Mouse (Mus musculus) ES-E14 (cell line): ENCODE measurements around the gene Nectin1. TPM values are rescaled to one million over a fixed set of nuclear protein-coding genes. Genes with fewer than 3 reads are reported as not detected.

ENCODE experiments used
- DNase-seq: peaks from one replicate; pipeline ENCODE4 v3.0.0-alpha.2; 2013; ENCODE audit warnings: low read depth, low spot score
- H3K27ac ChIP-seq: 2 replicates; pipeline ENCODE4 v1.5.1; 2012; ENCODE audit warnings: low read depth, mild to moderate bottlenecking, low read length, moderate library complexity, mixed read lengths; ENCODE audit not compliant: poor library complexity, insufficient read depth, severe bottlenecking
- H3K36me3 ChIP-seq: 2 replicates; pipeline ENCODE4 v1.6.1; 2012; ENCODE audit warnings: mild to moderate bottlenecking, low read length, moderate library complexity, mixed read lengths; ENCODE audit not compliant: control insufficient read depth, poor library complexity, insufficient read depth, severe bottlenecking
- H3K4me1 ChIP-seq, 2 experiments: fragments of 150-350 bp in 1 of 2; sonication (generic) in 1 of 2; 2 replicates each; pipeline ENCODE4 v1.6.1; 2012; ENCODE audit warnings: low read length in 2 of 2, mild to moderate bottlenecking in 1 of 2, mixed read lengths in 1 of 2; ENCODE audit not compliant: control insufficient read depth in 2 of 2, insufficient read depth in 2 of 2, poor library complexity in 1 of 2
- H3K4me3 ChIP-seq, 2 experiments: fragments of 150-350 bp in 1 of 2; sonication (generic) in 1 of 2; 2 replicates each; pipeline ENCODE4 v1.5.1; 2012; ENCODE audit warnings: low read length in 2 of 2, low read depth in 1 of 2, mild to moderate bottlenecking in 1 of 2, mixed read lengths in 1 of 2; ENCODE audit not compliant: insufficient read depth in 1 of 2, poor library complexity in 1 of 2, severe bottlenecking in 1 of 2
- H3K9ac ChIP-seq: 2 replicates; pipeline ENCODE4 v1.6.1; 2012; ENCODE audit warnings: low read depth, mild to moderate bottlenecking, low read length, mixed read lengths; ENCODE audit not compliant: poor library complexity, insufficient read depth, severe bottlenecking
- H3K9me3 ChIP-seq: fragments of 150-350 bp; sonication (generic); 2 replicates; pipeline ENCODE4 v1.6.1; 2012; ENCODE audit warnings: low read depth, mild to moderate bottlenecking, low read length; ENCODE audit not compliant: control insufficient read depth, insufficient read depth
- CHD2 ChIP-seq: IDR thresholded peaks from 2 replicates; pipeline ENCODE4 v1.6.1; 2014; ENCODE audit warnings: mild to moderate bottlenecking, low read depth, low read length, inconsistent platforms
- HCFC1 ChIP-seq: IDR thresholded peaks from 2 replicates; pipeline ENCODE4 v1.6.1; 2012; ENCODE audit warnings: low read length, inconsistent platforms, borderline replicate concordance; ENCODE audit not compliant: insufficient read depth
- MAFK ChIP-seq: IDR thresholded peaks from 2 replicates; pipeline ENCODE4 v1.6.1; 2014; ENCODE audit warnings: mild to moderate bottlenecking, low read depth, low read length, inconsistent platforms; ENCODE audit not compliant: insufficient read depth
- ZC3H11A ChIP-seq: IDR thresholded peaks from 2 replicates; pipeline ENCODE4 v1.6.1; 2012; ENCODE audit warnings: low read depth, mild to moderate bottlenecking, inconsistent platforms, low read length, borderline replicate concordance
- ZNF384 ChIP-seq: IDR thresholded peaks from 2 replicates; pipeline ENCODE4 v1.6.1; 2012; ENCODE audit warnings: low read depth, low read length, inconsistent platforms
- in situ Hi-C, 2 experiments: fragments of 600-800 bp; cut with MboI; formaldehyde crosslinking; loops; one replicate each; pipeline ENCODE4 v1.15.1; 2025; ENCODE audit warnings: low sequenced_read_pairs in 2 of 2, inconsistent platforms in 1 of 2; ENCODE audit not compliant: unreplicated experiment in 2 of 2
- total RNA-seq: library from RNA; depleted of rRNA; stranded (reverse); fragments of 300-350 nt; gene quantifications from 2 replicates; pipeline ENCODE4 v1.2.3, GENCODE M21; 2012

Nectin1 gene
- total RNA-seq, 1 experiment, result 12.9 TPM

DNA sequence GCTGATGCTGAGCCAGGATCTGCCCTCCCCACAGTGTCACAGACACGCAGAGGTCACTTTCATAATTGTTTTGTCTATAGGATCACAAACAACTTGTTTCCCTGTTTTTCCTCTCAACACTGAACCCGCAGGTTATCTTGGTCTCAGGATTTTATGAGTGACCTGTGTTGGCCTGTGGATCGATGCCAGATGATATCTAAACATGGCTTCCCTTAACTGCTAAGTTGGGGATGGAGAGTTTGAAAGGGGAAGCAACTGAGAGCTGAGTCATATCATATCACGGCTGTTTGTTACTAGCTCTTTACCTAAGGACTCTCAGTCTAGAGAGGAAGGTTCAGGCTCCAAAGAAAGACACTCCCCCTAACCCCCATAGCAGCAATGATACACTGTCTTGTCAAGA is 11.7 kb downstream of the Nectin1 start:
- no peak overlapping the region for H3K9ac ChIP-seq

GRCm38 (mm10) chr9:43755928-43756327 is 12.1 kb downstream of the Nectin1 start:
- DNase-seq, result no peak
- no peak overlapping the region for H3K4me3 ChIP-seq
- no peaks in the 10 kb centered on the region; the same call in 1 of the 2 replicates for H3K36me3 ChIP-seq
- no peak for TF ChIP-seq ZNF384
- no peak for TF ChIP-seq HCFC1
- TF ChIP-seq MAFK, result no peak
- no peak for TF ChIP-seq CHD2
- TF ChIP-seq ZC3H11A, result no peak
- peaks cover 0 to 5% of the 10 kb centered on the region in 2 experiments; a peak in 1 of 4 replicates for H3K4me1 ChIP-seq
- no peak overlapping the region for H3K9ac ChIP-seq
- in situ Hi-C loops, result no loop called here
- H3K27ac ChIP-seq, result no peak overlapping the region
- H3K9me3 ChIP-seq, result no peaks in the 10 kb centered on the region

More for the DNA sequence above, 11.7 kb downstream of the Nectin1 start:
- no peaks in the 10 kb centered on the region for H3K9me3 ChIP-seq
- in situ Hi-C loops, result no loop called here
- TF ChIP-seq ZC3H11A (no peak), HCFC1 (no peak), MAFK (no peak), CHD2 (no peak), ZNF384 (no peak)
- no peaks in the 10 kb centered on the region; the same call in 1 of the 2 replicates for H3K36me3 ChIP-seq
- H3K4me3 ChIP-seq, result no peak overlapping the region
- DNase-seq, result no peak
- H3K27ac ChIP-seq, result no peak overlapping the region
- peaks cover 0 to 5% of the 10 kb centered on the region in 2 experiments; a peak in 1 of 4 replicates for H3K4me1 ChIP-seq

- Histone ChIP-seq H3K4me1 (peaks cover 0 to 5% of the 10 kb centered on the region in 2 experiments; a peak in 1 of 4 replicates), H3K9ac (no peak overlapping the region), H3K9me3 (no peaks in the 10 kb centered on the region), H3K27ac (no peak overlapping the region), H3K36me3 (no peaks in the 10 kb centered on the region; the same call in 1 of the 2 replicates), H3K4me3 (no peak overlapping the region)
- no peak for DNase-seq
- in situ Hi-C loops, result no loop called here
- TF ChIP-seq MAFK (no peak), HCFC1 (no peak), ZC3H11A (no peak), CHD2 (no peak), ZNF384 (no peak)
Measured at GRCm38 (mm10) chr9:43757225-43757624, 13.4 kb downstream of the Nectin1 start.

- in situ Hi-C loops, result no loop called here
- no peak overlapping the region for H3K27ac ChIP-seq
- TF ChIP-seq ZC3H11A (no peak), HCFC1 (no peak), CHD2 (no peak), ZNF384 (no peak), MAFK (no peak)
- no peaks in the 10 kb centered on the region for H3K9me3 ChIP-seq
- H3K36me3 ChIP-seq, result no peaks in the 10 kb centered on the region
- peaks cover 0 to 5% of the 10 kb centered on the region in 2 experiments; a peak in 1 of 4 replicates for H3K4me1 ChIP-seq
- no peak for DNase-seq
- no peak overlapping the region for H3K4me3 ChIP-seq
- no peak overlapping the region for H3K9ac ChIP-seq
Measured at GRCm38 (mm10) chr9:43757972-43758965, 14.5 kb downstream of the Nectin1 start.
